Mouse (Mus musculus) brain, embryonic 18.5 days (tissue): ENCODE data around the gene Nrxn1.

Experiments
- DNase-seq: peaks from one replicate; pipeline ENCODE4 v3.0.0-alpha.2; 2012; ENCODE audit warnings: low read depth, low spot score

The Nrxn1 gene

GRCm38 (mm10) chr17:90088314-90088650 is 1004.6 kb downstream of the Nrxn1 start:
- DNase-seq: peak; percentile 87

GRCm38 (mm10) chr17:90087616-90088313 is 1005.1 kb downstream of the Nrxn1 start:
- no peak for DNase-seq

DNA sequence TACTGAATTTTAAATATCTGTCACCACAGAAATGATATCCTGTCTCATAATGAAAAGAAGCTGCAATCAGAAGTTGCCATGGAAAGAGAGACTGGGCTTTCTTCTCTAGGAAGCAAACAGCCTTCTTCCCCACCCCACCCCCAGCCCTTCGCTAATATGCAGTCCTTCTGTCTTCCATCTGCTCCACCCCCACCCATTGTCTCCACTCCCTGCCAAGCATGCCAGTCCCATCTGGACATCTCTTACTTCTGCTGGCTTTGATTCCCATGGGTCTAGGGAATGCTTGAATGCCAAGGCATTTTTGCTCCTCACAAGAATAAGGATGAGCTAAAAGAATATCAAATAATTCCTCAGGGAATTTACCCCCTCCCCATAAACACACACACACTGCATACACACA is 1006.0 kb downstream of the Nrxn1 start:
- peak; percentile 79 for DNase-seq

GRCm38 (mm10) chr17:90079003-90079402 is 1013.9 kb downstream of the Nrxn1 start:
- DNase-seq: no peak

GRCm38 (mm10) chr17:90078488-90078887 is 1014.4 kb downstream of the Nrxn1 start:
- DNase-seq: no peak

- DNase-seq: no peak
These were observed 1030.0 kb downstream of the Nrxn1 start for GRCm38 (mm10) chr17:90062866-90063265.

GRCm38 (mm10) chr17:90060872-90061271 is 1032.0 kb downstream of the Nrxn1 start:
- no peak for DNase-seq

DNA sequence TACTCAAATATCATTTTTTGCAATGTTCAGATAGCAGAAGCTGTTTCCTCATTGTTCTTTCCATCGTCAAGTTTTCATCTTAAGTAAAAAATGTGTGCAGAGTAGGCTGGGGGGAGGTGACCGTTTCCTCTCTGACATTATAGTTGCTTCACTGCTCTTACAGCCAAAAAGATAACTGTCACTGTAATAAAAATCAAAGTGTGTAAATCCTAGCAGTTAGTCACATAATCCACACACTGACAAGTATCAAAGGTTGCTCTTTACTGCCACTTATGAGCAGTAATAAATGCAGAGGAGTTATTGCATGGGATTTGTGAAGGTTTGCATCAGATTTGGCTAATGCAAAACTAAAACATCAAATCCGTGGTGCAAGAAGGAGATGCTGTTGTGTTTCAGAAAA is 1032.7 kb downstream of the Nrxn1 start:
- no peak for DNase-seq

DNA sequence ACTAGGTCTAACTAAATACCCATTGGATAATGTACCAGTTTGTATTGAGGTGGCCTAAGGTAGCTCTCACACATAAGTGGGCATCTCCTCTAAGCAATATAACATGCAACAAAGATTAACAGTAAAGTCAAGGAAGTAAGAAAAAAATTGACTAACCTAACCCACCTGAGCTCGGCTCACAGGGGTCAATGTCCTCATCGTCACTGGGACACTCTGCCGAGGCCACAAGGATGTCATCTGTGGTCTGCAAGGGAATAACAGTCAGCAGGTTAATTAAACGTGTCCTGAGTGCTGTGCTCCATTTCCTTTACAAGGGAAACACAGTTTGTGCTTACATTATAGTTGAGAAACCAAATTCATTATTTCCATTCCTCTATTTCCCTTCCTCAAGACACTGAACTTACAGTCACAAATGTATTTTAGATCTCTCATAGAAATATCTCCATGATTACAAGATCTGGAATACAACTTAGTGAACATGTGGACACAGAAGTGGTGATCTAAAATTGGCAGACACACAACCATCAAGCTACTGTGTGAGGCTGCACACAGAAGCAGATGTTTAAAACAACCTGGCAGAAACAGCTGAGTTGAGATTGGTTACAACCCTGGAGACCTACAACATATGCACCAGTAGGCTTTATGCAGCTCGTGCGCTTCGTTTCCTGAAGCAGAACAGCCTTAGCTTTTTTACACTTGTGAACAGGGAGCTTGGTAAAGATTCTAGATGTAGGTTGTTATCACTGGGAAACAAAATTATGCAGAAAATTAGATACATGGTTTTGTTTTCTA is 1033.4 kb downstream of the Nrxn1 start:
- no peak for DNase-seq

DNA sequence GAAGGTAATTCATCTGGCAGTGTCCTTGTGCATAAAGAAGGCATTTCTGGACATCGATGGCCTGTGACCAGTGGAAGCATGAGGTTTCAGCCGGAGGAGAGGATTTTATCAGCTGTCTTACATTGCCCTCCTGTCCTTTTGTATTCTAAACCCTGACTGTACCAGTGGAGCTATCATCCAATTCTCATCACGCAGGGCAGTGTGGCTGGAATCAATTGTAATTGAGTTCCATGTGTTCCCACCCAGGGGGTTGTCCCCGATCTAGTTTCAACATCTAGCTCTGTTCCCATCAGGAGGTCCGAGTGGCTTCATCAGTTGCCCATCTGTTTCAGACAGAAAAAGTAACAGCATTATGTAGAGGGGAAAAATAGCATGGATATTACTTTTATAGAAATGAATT is 1038.6 kb downstream of the Nrxn1 start:
- no peak for DNase-seq

- DNase-seq: no peak
These were observed 1053.6 kb downstream of the Nrxn1 start for GRCm38 (mm10) chr17:90039316-90039715.

- no peak for DNase-seq
These were observed 1060.5 kb downstream of the Nrxn1 start for GRCm38 (mm10) chr17:90032416-90032815.

DNA sequence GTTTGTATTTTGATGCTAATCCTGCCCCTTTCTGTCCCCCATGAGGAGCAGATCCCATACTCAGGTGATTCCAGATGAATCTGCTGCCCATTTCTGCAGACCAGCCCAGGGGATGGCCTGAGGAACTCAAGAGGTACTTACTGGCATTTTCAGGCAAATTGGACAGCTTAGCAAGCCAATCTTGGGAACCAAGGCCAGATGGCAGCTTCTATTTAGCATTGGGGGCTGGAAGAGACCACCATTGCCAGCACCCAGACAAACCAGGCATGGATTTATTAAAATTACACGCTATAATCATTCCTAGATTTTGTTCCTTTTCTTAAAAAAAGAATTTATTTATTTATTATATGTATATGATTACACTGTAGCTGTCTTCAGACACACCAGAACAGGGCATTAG is 1076.2 kb downstream of the Nrxn1 start:
- DNase-seq: no peak

DNA sequence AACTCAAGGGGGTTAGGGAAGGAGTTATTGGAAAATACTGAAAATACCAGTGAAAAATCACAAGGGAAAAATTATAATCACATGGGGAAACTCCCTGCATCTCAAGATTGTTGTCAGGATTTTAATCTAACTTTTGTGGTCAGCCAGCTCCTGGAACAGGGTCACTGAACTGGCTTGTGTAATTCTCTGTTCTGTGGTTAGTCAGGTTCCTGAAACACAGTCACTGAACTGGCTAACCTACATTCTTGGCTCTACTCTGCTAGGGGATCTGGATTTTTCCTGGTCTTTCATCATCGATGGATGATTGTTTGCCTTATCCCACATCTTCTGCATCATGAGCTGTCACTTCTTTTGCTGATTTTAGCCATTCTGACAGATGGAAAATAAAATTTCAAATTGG is 1081.1 kb downstream of the Nrxn1 start:
- DNase-seq: no peak

- no peak for DNase-seq
These were observed 1085.3 kb downstream of the Nrxn1 start for GRCm38 (mm10) chr17:90007438-90008109.

- DNase-seq: no peak
These were observed 1102.2 kb downstream of the Nrxn1 start for GRCm38 (mm10) chr17:89990651-89991050.
